Mouse (Mus musculus) kidney, postnatal 0 days (tissue): Measurements from ENCODE around the gene Nap1l1. TPM values are rescaled to one million over a fixed set of nuclear protein-coding genes. Genes with fewer than 3 reads are reported as not detected.
"Not testable (repeated sequence)": the region's sequence is repeated elsewhere in the genome, so short reads cannot be mapped to it uniquely, and the experiment has no call there.

Experiments
- ATAC-seq: fragments of 200-750 bp; cut with Nextera tagmentation; replicated peaks from 2 replicates; pipeline ENCODE4 v1.8.0; 2017; ENCODE audit warnings: low read depth, moderate number of reproducible peaks, moderate TSS enrichment, moderate library complexity; ENCODE audit not compliant: low FRiP score
- DNase-seq: peaks from one replicate; pipeline ENCODE4 v3.0.0-alpha.2; 2016; ENCODE audit warnings: low spot score
- H3K27ac ChIP-seq: fragments of 300-500 bp; sonication (generic); 2 replicates; pipeline ENCODE4 v1.5.1; 2014; ENCODE audit warnings: mild to moderate bottlenecking
- H3K27me3 ChIP-seq: fragments of 300-500 bp; sonication (generic); 2 replicates; pipeline ENCODE4 v1.6.1; 2014; ENCODE audit warnings: low read length, mixed read lengths; ENCODE audit not compliant: insufficient read depth
- H3K36me3 ChIP-seq: fragments of 300-500 bp; sonication (generic); 2 replicates; pipeline ENCODE4 v1.6.1; 2014; ENCODE audit warnings: low read length, mixed read lengths; ENCODE audit not compliant: insufficient read depth
- H3K4me1 ChIP-seq: fragments of 300-500 bp; sonication (generic); replicated peaks from 2 replicates; pipeline ENCODE4 v1.6.1; 2014; ENCODE audit warnings: antibody characterized with exemption, low read length, mixed read lengths; ENCODE audit not compliant: insufficient read depth
- H3K4me2 ChIP-seq: fragments of 300-500 bp; sonication (generic); 2 replicates; pipeline ENCODE4 v1.6.1; 2014; ENCODE audit warnings: mild to moderate bottlenecking, low read length, moderate library complexity, mixed read lengths
- H3K4me3 ChIP-seq: fragments of 300-500 bp; sonication (generic); replicated peaks from 2 replicates; pipeline ENCODE4 v1.5.1; 2014; ENCODE audit warnings: low read depth, low read length
- H3K9ac ChIP-seq: fragments of 300-500 bp; sonication (generic); 2 replicates; pipeline ENCODE4 v1.6.1; 2014; ENCODE audit warnings: low read depth, low read length
- H3K9me3 ChIP-seq: fragments of 300-500 bp; sonication (generic); replicated peaks from 2 replicates; pipeline ENCODE4 v1.6.1; 2016; ENCODE audit warnings: low read length, inconsistent platforms, mixed read lengths
- CTCF ChIP-seq: IDR thresholded peaks from 2 replicates; pipeline ENCODE4 v1.5.1; 2016; ENCODE audit warnings: antibody characterized with exemption, low read depth, mild to moderate bottlenecking, moderate library complexity
- WGBS: fragments of 180-500 bp; shearing (Covaris S2); extraction: QIAGEN DNeasy Blood & Tissue Kit; methylation state at CpG from one replicate; pipeline ENCODE4 v1.1.7; 2014; 5-methylcytosine and 5-hydroxymethylcytosine counted together
- polyA plus RNA-seq: library from polyadenylated mRNA; unstranded; fragments of >200 nt; fragmentation: Nextera tagmentation; extraction: Ambion mirVana; gene quantifications from 2 replicates; pipeline ENCODE4 v1.2.1, GENCODE M21; 2015

The Nap1l1 gene
- polyA plus RNA-seq, 1 experiment from 2014 or later: 171 TPM

GRCm38 (mm10) chr10:111476989-111477510 is 4.0 kb downstream of the Nap1l1 start:
- no peak overlapping the region for H3K4me3 ChIP-seq
- no peak overlapping the region for H3K27ac ChIP-seq
- DNase-seq (no peak), ATAC-seq (no peak)
- H3K4me2 ChIP-seq: no peak overlapping the region
- no peaks in the 10 kb centered on the region for H3K4me1 ChIP-seq
- no peak overlapping the region for H3K9ac ChIP-seq
- H3K27me3 ChIP-seq: no peaks in the 10 kb centered on the region
- TF ChIP-seq CTCF: no peak
- 0 out of 2 replicates have a peak, but pooled peaks cover 3% of the 10 kb centered on the region for H3K36me3 ChIP-seq
- no peaks in the 10 kb centered on the region for H3K9me3 ChIP-seq
- 74% methylated on average over 6 of the region's 6 CpGs for WGBS

- H3K36me3 ChIP-seq: peaks cover 13% of the 10 kb centered on the region
- 78% methylated on average over 5 of the region's 5 CpGs for WGBS
- H3K27me3 ChIP-seq: no peaks in the 10 kb centered on the region
- no peak overlapping the region for H3K4me2 ChIP-seq
- TF ChIP-seq CTCF: no peak
- no peaks in the 10 kb centered on the region for H3K4me1 ChIP-seq
- H3K9ac ChIP-seq: no peak overlapping the region
- no peak overlapping the region for H3K4me3 ChIP-seq
- ATAC-seq (no peak), DNase-seq (no peak)
- H3K9me3 ChIP-seq: no peaks in the 10 kb centered on the region
- no peak overlapping the region for H3K27ac ChIP-seq
These were observed 6.6 kb downstream of the Nap1l1 start for GRCm38 (mm10) chr10:111479599-111479998.

GRCm38 (mm10) chr10:111482654-111483053 is 9.6 kb downstream of the Nap1l1 start:
- H3K9ac ChIP-seq: no peak overlapping the region
- 96% methylated on average over 2 of the region's 2 CpGs for WGBS
- ATAC-seq: no peak
- peaks cover 17% of the 10 kb centered on the region for H3K36me3 ChIP-seq
- no peaks in the 10 kb centered on the region for H3K27me3 ChIP-seq
- no peak for DNase-seq
- no peaks in the 10 kb centered on the region for H3K4me1 ChIP-seq
- TF ChIP-seq CTCF: no peak
- no peak overlapping the region for H3K4me3 ChIP-seq
- no peaks in the 10 kb centered on the region for H3K9me3 ChIP-seq
- no peak overlapping the region for H3K27ac ChIP-seq
- H3K4me2 ChIP-seq: no peak overlapping the region

GRCm38 (mm10) chr10:111484079-111484478 is 11.1 kb downstream of the Nap1l1 start:
- H3K27ac ChIP-seq: no peak overlapping the region
- ATAC-seq: no peak
- H3K4me1 ChIP-seq: no peaks in the 10 kb centered on the region
- no peak overlapping the region for H3K4me2 ChIP-seq
- no peak for DNase-seq
- no peak overlapping the region for H3K4me3 ChIP-seq
- no peaks in the 10 kb centered on the region for H3K27me3 ChIP-seq
- H3K36me3 ChIP-seq: peaks cover 22% of the 10 kb centered on the region
- no peak overlapping the region for H3K9ac ChIP-seq
- no peak for TF ChIP-seq CTCF
- H3K9me3 ChIP-seq: no peaks in the 10 kb centered on the region
- WGBS: 78% methylated on average over 5 of the region's 5 CpGs

- 62% methylated on average over 2 of the region's 2 CpGs for WGBS
- Histone ChIP-seq H3K4me3 (no peak overlapping the region), H3K36me3 (peaks cover 28% of the 10 kb centered on the region), H3K27me3 (no peaks in the 10 kb centered on the region), H3K9me3 (no peaks in the 10 kb centered on the region), H3K9ac (no peak overlapping the region), H3K4me1 (no peaks in the 10 kb centered on the region), H3K4me2 (no peak overlapping the region), H3K27ac (no peak overlapping the region)
- no peak for DNase-seq
- peak; percentile 44 for TF ChIP-seq CTCF
- no peak for ATAC-seq
These were observed 15.8 kb downstream of the Nap1l1 start for GRCm38 (mm10) chr10:111488793-111489192.

- not testable (repeated sequence) for H3K4me3 ChIP-seq, H3K4me1 ChIP-seq, H3K27ac ChIP-seq, ATAC-seq, DNase-seq, H3K9me3 ChIP-seq, H3K4me2 ChIP-seq, H3K27me3 ChIP-seq, H3K9ac ChIP-seq
- H3K36me3 ChIP-seq: peaks cover 33% of the 10 kb centered on the region
- 82% methylated on average over 4 of the region's 4 CpGs for WGBS
These were observed 17.1 kb downstream of the Nap1l1 start for GRCm38 (mm10) chr10:111490079-111490478.

GRCm38 (mm10) chr10:111495888-111496287 is 22.9 kb downstream of the Nap1l1 start:
- no peak overlapping the region for H3K4me2 ChIP-seq
- H3K9me3 ChIP-seq: no peaks in the 10 kb centered on the region
- no peak overlapping the region for H3K27ac ChIP-seq
- H3K27me3 ChIP-seq: no peaks in the 10 kb centered on the region
- peaks cover 31% of the 10 kb centered on the region for H3K36me3 ChIP-seq
- H3K4me3 ChIP-seq: no peak overlapping the region
- 91% methylated on average over 7 of the region's 7 CpGs for WGBS
- DNase-seq: no peak
- no peak for TF ChIP-seq CTCF
- no peak for ATAC-seq
- H3K4me1 ChIP-seq: no peaks in the 10 kb centered on the region
- no peak overlapping the region for H3K9ac ChIP-seq
